Mouse (Mus musculus): Measurements from ENCODE around the gene Hmox2.
"Not testable (repeated sequence)": the region's sequence is repeated elsewhere in the genome, so short reads cannot be mapped to it uniquely, and the experiment has no call there.

The Hmox2 gene

GRCm38 (mm10) chr16:4726528-4727128 lies 467 bp downstream of the Hmox2 start:
- DNase-seq, result peak; percentile 70

GRCm38 (mm10) chr16:4727526-4727925 lies 1.4 kb downstream of the Hmox2 start:
- DNase-seq, result no peak

GRCm38 (mm10) chr16:4727963-4728362 lies 1.8 kb downstream of the Hmox2 start:
- DNase-seq, result no peak

- no peak for DNase-seq
Measured at GRCm38 (mm10) chr16:4730776-4731358, 4.7 kb downstream of the Hmox2 start.

GRCm38 (mm10) chr16:4736262-4736661 lies 10.1 kb downstream of the Hmox2 start:
- no peak for DNase-seq

GRCm38 (mm10) chr16:4739994-4740393 lies 13.8 kb downstream of the Hmox2 start:
- no peak for DNase-seq

- DNase-seq, result no peak
Measured at GRCm38 (mm10) chr16:4742186-4742585, 16.0 kb downstream of the Hmox2 start.

- no peak for DNase-seq
Measured at GRCm38 (mm10) chr16:4752155-4752554, 26.0 kb downstream of the Hmox2 start.

- no peak for DNase-seq
Measured at GRCm38 (mm10) chr16:4754045-4754444, 27.9 kb downstream of the Hmox2 start.

GRCm38 (mm10) chr16:4756660-4757335 lies 30.6 kb downstream of the Hmox2 start:
- not testable (repeated sequence) for DNase-seq

- no peak for DNase-seq
Measured at GRCm38 (mm10) chr16:4762437-4762836, 36.3 kb downstream of the Hmox2 start.

GRCm38 (mm10) chr16:4763276-4763675 lies 37.1 kb downstream of the Hmox2 start:
- DNase-seq, result no peak

- DNase-seq, result no peak
Measured at GRCm38 (mm10) chr16:4765852-4766251, 39.7 kb downstream of the Hmox2 start.

GRCm38 (mm10) chr16:4767012-4767790 lies 41.0 kb downstream of the Hmox2 start:
- DNase-seq, result no peak

- DNase-seq, result no peak
Measured at GRCm38 (mm10) chr16:4768719-4769118, 42.6 kb downstream of the Hmox2 start.

- no peak for DNase-seq
Measured at GRCm38 (mm10) chr16:4773289-4773970, 47.3 kb downstream of the Hmox2 start.

GRCm38 (mm10) chr16:4777171-4777904 lies 51.2 kb downstream of the Hmox2 start:
- peak; percentile 55 for DNase-seq

GRCm38 (mm10) chr16:4777905-4778609 lies 51.9 kb downstream of the Hmox2 start:
- DNase-seq, result peak; percentile 45

- no peak for DNase-seq
Measured at GRCm38 (mm10) chr16:4778940-4779339, 52.8 kb downstream of the Hmox2 start.

- DNase-seq, result peak; percentile 78
Measured at GRCm38 (mm10) chr16:4781524-4782196, 55.5 kb downstream of the Hmox2 start.

- DNase-seq, result no peak
Measured at GRCm38 (mm10) chr16:4782515-4782914, 56.4 kb downstream of the Hmox2 start.
